Mouse (Mus musculus) ovary, adult 10 weeks (tissue): ENCODE results near the gene Gm21294. TPM values are rescaled to one million over a fixed set of nuclear protein-coding genes. Genes with fewer than 3 reads are reported as not detected.

Experiments used
- polyA plus RNA-seq: library from polyadenylated mRNA; stranded (reverse); fragments of 350-450 nt; fragmentation: Illumina TruSeq; extraction: RNeasy Lipid Tissue Mini Kit (QIAGEN cat#74804); gene quantifications from one replicate; pipeline ENCODE4 v1.2.3, GENCODE M21; 2014

Gm21294 gene
- not detected for polyA plus RNA-seq

GRCm38 (mm10) chrY:89052506-89052905 lies at the start of gene Gm21294:
TSS of gene Gm21294 (plus strand) at chrY:89052806.

